Mouse (Mus musculus): ENCODE measurements at regions not wholly inside any gene's neighbourhood (a gene's known extent, or its start where the extent isn't known, plus 50 kb on each side); places are given as distances from the start of the nearest gene placed in this dataset.

- no peak for DNase-seq
Measured at GRCm38 (mm10) chr3:56397851-56398496, 214.5 kb upstream of the Nbea start.

GRCm38 (mm10) chr3:56393134-56393533, 209.6 kb upstream of the Nbea start:
- no peak for DNase-seq

GRCm38 (mm10) chr3:56380316-56380715, 196.8 kb upstream of the Nbea start:
- DNase-seq = peak in 1 of 2 experiments; percentile 22

- no peak for DNase-seq
Measured at GRCm38 (mm10) chr3:56379500-56379899, 196.0 kb upstream of the Nbea start.

GRCm38 (mm10) chr3:56362543-56362942, 179.0 kb upstream of the Nbea start:
- DNase-seq = no peak

GRCm38 (mm10) chr3:56357035-56357701, 173.7 kb upstream of the Nbea start:
- no peak for DNase-seq

- DNase-seq = no peak
Measured at GRCm38 (mm10) chr3:56356163-56356882, 172.8 kb upstream of the Nbea start.
